Mouse (Mus musculus): ENCODE data around the gene Speer4d. TPM values are rescaled to one million over a fixed set of nuclear protein-coding genes. Genes with fewer than 3 reads are reported as not detected.
"Not testable (repeated sequence)": the region's sequence is repeated elsewhere in the genome, so short reads cannot be mapped to it uniquely, and the experiment has no call there.

Speer4d gene
- total RNA-seq (2022) = under 1 TPM in 1 of 4 experiments, not detected in 3; 0.33 TPM

DNA sequence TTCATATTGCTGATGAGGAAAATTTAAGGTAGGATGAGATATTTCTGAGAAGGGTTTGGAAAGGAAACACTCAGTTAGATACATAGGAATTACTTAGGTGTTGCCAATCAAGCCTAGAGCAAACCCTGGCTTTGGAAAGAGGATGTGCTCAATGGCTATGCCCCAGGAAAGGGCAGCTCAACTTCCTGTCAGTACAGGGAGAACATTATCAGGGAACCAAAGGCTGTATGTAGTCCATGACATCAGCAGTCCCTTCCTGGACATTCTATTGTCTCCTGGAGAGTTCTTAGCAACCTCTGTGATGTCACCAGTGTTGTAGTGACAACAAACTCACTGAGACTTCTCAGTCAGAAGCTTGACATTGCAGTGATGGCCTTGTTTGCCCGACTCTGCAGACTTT lies at the start of gene Speer4d:
Gene Speer4d (plus strand): TSS at position 301 of the 400 bp plus-strand sequence.
- not testable (repeated sequence) for DNase-seq (ENCODE audit: low spot score)

DNA sequence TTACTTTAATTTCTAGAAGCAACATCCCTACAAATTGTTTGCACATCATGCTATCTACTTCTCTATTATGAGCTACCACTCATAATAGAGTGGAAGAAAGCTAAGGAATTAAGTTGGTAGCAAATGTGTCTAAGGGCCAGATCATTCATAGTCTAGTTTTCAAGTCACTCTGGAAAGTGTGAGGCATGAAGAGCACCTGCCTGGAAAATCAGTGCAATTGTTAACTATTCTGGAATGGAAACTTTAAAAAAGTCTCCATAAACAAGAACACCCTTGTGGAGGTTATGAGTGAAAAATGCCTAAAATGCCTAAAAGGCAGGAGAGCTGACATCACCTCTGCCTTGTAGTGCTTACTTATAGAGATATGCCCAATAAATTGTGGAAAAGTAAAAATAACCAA lies 45.1 kb upstream of the Speer4d start:
- DNase-seq (ENCODE audit: low spot score) = not testable (repeated sequence)

DNA sequence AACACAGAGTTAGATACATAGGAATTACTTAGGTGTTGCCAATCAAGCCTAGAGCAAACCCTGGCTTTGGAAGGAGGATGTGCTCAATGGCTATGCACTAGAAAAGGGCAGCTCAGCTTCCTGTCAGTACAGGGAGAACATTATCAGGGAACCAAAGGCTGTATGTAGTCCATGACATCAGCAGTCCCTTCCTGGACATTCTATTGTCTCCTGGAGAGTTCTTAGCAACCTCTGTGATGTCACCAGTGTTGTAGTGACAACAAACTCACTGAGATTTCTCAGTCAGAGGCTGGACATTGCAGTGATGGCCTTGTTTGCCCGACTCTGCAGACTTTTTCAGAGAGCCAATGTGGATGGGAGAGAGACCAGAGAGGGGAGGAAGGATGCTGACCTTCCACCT lies 41.8 kb upstream of the Speer4d start, which contains the start of gene Gm21083:
Gene Gm21083 (plus strand): TSS at position 301 of the 400 bp plus-strand sequence.
- not testable (repeated sequence) for DNase-seq (ENCODE audit: low spot score)

DNA sequence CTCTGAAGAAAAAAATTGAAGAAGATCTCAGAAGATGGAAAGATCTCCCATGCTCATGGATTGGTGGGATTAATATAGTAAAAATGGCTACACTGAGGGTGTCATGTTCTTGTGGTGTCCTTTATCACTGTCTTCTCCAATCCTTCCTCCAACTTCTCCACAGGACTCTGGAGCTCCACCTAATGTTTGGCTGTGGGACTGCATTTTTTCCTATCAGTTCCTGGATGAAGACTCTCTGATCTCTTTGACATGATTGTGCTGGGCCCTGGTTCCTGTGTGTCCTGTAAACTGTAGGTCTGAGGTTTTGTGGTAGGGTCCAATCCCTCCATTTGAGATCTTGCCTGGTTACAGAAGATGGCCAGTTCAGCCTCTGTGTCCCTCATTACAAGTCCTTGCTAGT lies 32.5 kb upstream of the Speer4d start:
- DNase-seq (ENCODE audit: low spot score) = not testable (repeated sequence)

DNA sequence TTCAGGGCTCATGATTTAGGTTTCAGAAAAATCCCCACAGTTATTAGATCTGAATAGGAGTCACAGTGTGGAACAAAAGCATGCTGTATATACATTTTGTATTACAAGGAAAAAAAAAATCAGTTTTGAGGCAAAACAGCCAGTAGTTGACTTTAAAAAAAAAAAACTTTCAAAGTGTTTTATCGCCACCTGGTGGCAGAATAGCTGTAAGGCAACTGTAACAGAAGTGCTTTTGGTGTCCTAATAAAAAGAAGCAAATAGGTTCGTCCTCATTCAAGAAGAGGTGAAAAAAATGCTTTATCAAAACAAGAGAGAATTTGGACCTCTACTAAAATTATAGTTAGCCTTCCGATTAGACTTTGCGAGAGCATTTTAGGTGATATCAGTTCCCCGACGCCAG lies 30.6 kb upstream of the Speer4d start:
- DNase-seq (ENCODE audit: low spot score) = not testable (repeated sequence)

DNA sequence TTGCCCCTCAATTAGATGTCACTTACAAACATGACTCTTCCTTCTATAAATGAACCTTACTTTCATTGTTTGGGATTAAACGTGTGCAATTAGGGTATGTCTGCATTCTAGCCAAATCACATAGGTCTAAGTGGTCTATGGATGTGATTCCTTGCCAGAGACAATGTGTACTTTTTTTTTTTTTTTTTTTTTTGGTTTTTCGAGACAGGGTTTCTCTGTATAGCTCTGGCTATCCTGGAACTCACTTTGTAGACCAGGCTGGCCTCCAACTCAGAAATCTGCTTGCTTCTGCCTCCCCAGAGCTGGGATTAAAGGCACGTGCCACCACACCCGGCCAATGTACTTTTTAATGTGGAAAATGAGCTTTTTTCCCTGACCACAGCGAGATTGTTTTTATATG lies 28.2 kb upstream of the Speer4d start:
- not testable (repeated sequence) for DNase-seq (ENCODE audit: low spot score)

DNA sequence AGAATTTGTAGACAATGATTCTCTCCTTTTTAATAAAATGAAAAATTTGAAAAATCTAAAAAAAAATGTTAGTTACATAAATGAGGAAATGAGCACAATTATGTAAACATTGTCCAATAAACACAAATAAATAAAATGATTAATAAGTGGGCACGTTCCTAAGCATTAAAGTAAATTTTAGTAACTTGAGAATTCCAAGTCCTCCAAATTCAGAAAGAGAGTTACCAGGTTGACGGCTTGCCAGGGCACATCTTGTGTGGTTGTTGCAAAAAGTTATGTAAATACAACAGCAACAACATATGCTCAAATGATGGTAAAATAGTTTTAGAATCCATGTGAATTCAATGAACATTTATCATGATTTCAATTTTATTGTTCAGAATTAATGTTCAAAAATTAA lies 27.3 kb upstream of the Speer4d start:
- DNase-seq (ENCODE audit: low spot score) = not testable (repeated sequence)

DNA sequence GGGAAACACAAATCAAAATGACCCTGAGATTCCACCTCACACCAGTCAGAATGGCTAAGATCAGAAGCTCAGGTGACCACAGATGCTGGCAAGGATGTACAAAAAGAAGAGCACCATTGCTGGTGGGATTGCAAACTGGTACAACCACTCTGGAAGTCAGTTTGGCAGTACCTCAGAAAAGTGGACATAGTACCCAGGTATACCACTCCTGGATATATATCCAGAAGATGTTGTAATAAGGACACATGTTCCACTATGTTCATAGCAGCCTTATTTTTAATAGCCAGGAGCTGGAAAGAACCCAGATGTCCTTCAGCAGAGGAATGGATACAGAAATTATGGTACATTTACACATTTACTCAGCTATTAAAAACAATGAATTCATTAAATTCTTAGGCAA lies 20.0 kb upstream of the Speer4d start:
- DNase-seq (ENCODE audit: low spot score) = not testable (repeated sequence)

DNA sequence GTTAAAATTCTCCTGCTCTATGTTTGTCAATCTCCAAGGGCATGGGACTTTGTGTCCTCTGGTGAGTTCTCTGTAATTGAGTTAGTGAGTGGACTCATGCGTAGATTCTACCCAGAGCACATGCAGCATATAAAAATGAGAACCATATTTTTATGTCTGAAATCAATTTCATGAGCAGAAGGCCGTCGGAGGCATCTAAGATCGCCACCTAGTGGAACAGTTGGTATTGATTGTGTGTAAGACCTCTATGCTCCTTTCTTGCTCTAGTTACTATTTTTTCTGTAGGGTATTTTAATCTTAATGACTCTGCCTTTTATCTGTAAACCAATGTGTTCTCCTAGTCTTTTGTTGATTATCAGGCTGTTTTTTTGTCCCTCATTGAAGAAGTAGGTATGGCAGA lies 18.5 kb upstream of the Speer4d start:
- not testable (repeated sequence) for DNase-seq (ENCODE audit: low spot score)

DNA sequence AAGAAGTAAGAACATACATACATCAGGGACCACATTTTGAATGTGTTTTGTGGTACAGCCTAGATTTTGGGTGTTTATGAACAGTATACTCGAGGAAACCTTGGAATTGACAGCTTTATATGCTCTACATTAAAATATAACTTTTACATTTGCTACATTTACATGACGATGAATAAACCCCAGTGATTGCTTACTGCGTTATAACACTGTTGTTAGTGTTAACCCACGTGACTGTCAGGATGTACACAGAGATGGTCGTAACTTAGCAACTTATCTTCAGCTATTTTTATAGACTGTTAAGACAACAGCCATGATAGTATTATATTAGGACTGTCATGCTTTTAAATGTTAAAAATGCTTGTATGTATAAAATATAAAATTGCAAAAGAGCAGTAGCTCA lies 17.4 kb upstream of the Speer4d start:
- DNase-seq (ENCODE audit: low spot score) = not testable (repeated sequence)

DNA sequence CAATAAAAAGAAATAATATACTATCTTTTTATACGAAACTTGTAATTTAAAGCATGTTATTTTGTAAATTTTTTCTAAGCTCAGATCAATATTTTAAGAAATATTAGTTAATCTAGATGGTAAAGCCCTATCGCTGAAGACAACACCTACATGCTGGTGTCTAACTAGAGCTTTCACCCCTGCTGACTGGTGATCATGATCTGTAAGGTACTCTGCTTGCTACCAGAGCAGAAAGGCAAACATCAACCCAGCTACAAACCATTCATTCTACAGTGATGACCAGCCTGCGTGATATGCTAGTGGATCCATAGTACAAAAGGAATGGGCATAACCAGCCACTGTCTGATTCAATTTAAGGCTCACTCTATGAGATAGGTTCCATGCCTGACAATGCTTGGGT lies 16.9 kb upstream of the Speer4d start:
- DNase-seq (ENCODE audit: low spot score) = not testable (repeated sequence)

DNA sequence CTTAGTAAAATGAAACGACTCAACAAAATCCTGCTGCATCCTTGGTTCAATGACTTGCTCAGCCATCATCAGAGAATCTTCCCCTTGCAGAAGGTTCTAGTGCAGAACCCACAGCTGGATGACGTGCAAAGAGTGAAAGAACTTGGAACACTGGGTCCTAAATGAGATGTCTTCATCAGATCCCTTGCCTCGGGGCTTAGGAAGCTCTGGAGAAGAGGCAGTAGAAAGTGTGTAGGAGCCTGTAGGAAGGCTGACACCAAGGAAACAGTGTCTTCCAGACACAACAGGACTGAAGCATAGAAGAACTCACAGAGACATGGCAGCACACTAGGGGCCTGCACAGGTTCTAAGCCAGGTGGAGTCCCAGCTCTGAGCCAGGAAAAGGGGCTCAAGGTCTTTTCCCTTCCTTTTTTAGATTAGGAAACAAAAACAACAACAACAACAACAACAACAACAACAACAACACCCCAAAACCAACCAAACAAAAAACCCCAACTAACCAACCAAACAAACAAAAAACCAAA lies 16.4 kb upstream of the Speer4d start:
- not testable (repeated sequence) for DNase-seq (ENCODE audit: low spot score)

DNA sequence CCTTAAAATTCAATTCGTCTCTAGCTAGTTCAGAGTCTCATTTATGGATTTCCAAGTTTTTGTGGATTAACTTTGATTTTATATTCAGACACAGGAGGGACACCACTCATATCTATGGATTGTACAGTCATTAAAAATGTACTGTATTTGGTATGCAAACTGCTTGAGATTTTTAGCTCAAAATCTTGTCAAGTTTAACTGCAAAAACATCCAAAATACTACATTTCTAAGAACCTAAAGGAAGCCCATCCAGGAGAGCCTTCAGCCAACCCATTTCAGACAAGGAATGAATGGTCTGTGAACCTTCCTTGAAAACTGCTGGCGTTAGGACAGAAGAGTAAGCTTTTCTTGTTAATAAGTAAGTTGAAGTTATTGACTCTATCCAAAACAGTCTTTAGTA lies 15.9 kb upstream of the Speer4d start:
- DNase-seq (ENCODE audit: low spot score) = not testable (repeated sequence)

DNA sequence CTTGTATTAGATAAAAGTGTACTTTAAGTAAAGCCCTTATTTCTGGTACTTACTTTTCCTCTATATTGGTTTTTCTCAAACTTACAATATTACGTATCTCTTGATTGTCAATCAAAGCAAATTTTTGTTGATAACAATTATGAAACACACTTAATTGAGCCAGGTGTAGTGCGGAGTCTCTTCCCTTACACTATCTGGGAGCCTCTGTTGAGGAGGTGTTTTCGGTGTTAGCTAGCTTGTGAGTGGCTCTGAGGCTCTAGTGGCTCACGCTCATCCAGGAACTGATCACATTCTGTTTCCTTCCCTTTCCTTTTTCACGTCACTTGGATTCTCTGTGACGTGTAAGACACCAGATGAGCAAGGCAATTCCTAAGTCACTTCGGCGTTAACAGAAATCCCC lies 15.3 kb upstream of the Speer4d start:
- not testable (repeated sequence) for DNase-seq (ENCODE audit: low spot score)

DNA sequence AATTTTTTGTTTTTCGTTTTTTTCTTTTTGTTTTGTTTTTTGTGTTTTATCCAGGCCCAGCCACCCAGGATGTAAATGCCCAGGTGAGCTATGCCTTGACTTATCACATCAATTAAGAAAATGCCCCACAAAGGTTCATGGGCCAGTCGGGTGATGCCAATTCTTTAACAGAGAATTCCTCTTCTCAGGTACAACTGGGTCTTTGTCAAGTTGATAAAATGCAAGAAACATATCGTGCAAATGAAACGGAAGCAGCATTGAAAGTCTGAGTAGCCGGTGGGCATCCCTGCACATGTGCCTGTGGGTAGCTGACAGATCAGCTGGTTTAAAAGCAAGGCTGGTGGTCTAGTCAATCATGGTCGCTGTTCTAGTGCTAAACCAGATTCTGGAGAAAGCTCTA lies 12.2 kb upstream of the Speer4d start:
- not testable (repeated sequence) for DNase-seq (ENCODE audit: low spot score)

DNA sequence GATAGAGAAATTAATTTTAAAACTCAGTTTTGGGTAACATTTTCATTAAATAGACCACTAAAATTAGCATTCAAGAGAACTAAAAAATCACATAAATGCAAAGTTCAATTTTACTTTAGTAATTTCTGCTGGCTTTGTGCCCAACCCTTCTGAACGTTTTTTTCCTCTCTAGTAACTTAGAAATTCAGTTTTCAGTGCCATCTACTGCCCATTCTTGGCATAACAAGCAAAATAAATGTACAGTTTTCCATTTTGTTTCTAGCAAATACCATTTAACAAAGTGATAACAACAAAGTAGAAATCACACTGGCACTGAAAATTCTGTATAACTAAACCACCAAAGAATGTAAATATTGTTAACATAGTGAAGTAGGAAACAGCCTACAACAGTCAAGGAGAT lies 8.2 kb upstream of the Speer4d start:
- not testable (repeated sequence) for DNase-seq (ENCODE audit: low spot score)

DNA sequence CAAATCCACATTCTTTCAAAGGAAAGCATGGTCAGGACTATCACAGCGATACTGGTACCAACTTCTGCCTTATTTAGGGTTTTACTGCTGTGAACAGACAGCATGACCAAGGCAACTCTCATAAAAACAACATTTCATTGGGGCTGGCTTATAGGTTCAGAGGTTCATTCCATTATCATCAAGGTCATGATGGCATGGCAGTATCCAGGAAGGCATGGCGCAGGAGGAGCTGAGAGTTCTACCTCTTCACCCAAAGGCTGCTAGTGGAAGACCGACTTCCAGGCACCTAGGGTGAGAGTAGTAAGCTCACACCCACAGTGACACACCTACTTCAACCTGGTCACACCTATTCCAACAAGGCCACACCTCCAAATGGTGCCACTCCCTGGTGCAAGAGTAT lies 2.7 kb upstream of the Speer4d start:
- DNase-seq (ENCODE audit: low spot score) = not testable (repeated sequence)

DNA sequence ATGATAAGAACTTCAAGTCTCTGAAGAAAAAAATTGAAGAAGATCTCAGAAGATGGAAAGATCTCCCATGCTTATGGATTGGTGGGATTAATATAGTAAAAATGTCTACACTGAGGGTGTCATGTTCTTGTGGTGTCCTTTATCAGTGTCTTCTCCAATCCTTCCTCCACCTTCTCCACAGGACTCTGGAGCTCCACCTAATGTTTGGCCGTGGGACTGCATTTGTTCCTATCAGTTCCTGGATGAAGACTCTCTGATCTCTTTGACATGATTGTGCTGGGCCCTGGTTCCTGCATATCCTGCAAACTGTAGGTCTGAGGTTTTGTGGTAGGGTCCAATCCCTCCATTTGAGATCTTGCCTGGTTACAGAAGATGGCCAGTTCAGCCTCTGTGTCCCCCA lies 9.3 kb downstream of the Speer4d start:
- not testable (repeated sequence) for DNase-seq (ENCODE audit: low spot score)

DNA sequence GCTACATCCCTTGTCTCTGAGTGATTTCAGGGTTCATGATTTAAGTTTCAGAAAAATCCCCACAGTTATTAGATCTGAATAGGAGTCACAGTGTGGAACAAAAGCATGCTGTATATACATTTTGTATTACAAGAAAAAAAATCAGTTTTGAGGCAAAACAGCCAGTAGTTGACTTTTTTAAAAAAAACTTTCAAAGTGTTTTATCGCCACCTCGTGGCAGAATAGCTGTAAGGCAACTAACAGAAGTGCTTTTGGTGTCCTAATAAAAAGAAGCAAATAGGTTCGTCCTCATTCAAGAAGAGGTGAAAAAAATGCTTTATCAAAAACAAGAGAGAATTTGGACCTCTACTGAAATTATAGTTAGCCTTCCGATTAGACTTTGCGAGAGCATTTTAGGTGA lies 11.2 kb downstream of the Speer4d start:
- not testable (repeated sequence) for DNase-seq (ENCODE audit: low spot score)

DNA sequence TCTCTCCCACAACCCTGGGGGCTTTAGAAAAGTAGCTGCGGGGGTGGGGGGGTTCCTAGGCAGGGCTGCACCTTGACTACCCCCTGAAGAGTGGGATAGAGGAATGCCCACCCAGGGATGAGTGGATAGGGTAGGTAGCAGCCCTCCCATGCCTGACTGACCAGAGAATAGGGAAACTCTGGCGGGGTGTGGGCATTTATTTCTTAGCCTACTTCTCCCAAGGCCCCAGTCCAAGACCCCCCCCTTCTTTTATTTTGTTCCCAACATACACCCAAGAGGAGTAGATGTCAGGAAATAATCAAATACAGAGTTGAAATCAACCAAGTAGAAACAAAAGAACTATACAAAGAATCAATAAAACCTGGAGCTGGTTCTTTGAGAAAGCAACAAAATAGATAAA lies 18.8 kb downstream of the Speer4d start:
- not testable (repeated sequence) for DNase-seq (ENCODE audit: low spot score)

DNA sequence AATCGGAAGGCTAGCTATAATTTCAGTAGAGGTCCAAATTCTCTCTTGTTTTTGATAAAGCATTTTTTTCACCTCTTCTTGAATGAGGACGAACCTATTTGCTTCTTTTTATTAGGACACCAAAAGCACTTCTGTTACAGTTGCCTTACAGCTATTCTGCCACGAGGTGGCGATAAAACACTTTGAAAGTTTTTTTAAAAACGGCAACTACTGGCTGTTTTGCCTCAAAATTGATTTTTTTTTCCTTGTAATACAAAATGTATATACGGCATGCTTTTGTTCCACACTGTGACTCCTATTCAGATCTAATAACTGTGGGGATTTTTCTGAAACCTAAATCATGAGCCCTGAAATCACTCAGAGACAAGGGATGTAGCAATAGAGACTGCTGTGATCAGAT lies 26.8 kb downstream of the Speer4d start:
- DNase-seq (ENCODE audit: low spot score) = not testable (repeated sequence)

DNA sequence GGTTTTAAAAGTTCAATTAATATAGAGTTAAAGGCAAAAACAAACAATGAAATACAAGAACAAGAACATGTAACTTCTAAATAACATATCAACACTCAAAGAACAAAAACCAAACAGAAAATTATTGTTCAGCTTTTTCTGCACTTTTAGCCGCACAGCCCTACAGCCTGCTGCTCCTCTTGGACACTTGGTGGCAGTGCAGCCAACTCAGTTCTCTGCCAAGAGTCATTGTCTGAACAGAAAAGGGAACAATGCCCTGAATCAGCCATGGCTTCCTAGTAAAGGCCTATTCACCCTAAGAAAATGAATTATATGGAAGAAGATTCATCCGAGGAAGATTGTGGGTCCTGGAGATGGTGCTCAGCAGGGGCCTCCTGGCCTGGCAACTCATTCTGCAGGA lies 33.5 kb downstream of the Speer4d start:
- not testable (repeated sequence) for DNase-seq (ENCODE audit: low spot score)

DNA sequence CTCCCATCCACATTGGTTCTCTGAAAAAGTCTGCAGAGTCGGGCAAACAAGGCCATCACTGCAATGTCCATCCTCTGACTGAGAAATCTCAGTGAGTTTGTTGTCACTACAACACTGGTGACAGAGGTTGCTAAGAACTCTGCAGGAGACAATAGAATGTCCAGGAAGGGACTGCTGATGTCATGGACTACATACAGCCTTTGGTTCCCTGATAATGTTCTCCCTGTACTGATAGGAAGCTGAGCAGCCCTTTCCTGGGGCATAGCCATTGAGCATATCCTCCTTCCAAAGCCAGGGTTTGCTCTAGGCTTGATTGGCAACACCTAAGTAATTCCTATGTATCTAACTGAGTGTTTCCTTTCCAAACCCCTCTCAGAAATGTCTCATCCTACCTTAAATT lies 38.1 kb downstream of the Speer4d start, which contains the start of gene 4930572O03Rik:
Gene 4930572O03Rik (minus strand): TSS at position 101 of the 400 bp plus-strand sequence.
- DNase-seq (ENCODE audit: low spot score) = not testable (repeated sequence)

DNA sequence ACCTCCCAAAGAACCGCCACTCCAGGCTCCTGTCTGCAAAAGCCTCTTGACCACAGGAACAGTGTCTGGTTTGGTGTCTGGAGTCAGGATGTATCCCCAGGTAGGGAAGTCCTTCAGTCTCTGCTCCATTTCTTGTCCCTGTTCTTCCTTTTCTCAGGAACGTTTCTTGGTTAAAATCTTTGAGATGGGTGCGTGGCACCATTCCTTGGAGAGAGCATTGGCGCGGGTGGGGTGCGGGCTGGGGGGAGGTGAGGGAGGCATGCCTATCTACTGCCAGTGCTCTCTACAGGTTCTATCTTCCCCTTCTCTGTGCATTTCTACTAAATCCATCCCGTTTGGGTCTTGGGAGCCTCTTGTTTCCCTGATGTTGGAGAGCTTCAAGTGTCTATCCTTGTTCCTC lies 45.0 kb downstream of the Speer4d start:
- not testable (repeated sequence) for DNase-seq (ENCODE audit: low spot score)
